Mouse (Mus musculus) bone marrow, adult 2 months (tissue): ENCODE results near the gene Usp18. TPM values are rescaled to one million over a fixed set of nuclear protein-coding genes. Genes with fewer than 3 reads are reported as not detected.

Source experiments
- H3K27ac ChIP-seq: fragments of 200-500 bp; 2 replicates; pipeline ENCODE4 v1.5.1; 2012; ENCODE audit warnings: low read depth, mild to moderate bottlenecking, control low read depth, inconsistent platforms, low read length; ENCODE audit not compliant: control insufficient read depth, poor library complexity, insufficient read depth
- H3K4me1 ChIP-seq: fragments of 200-500 bp; 2 replicates; pipeline ENCODE4 v1.6.1; 2011; ENCODE audit warnings: low read length; ENCODE audit not compliant: control insufficient read depth, insufficient read depth
- H3K4me3 ChIP-seq: fragments of 200-500 bp; replicated peaks from 2 replicates; pipeline ENCODE3; 2011; ENCODE audit warnings: mild to moderate bottlenecking, low read depth, low read length, control low read depth; ENCODE audit not compliant: control insufficient read depth
- CTCF ChIP-seq: fragments of 200-500 bp; IDR thresholded peaks from 2 replicates; pipeline ENCODE4 v1.5.1; 2011; ENCODE audit warnings: low read length, control low read depth; ENCODE audit not compliant: control insufficient read depth, insufficient read depth
- POLR2A ChIP-seq: fragments of 200-500 bp; IDR thresholded peaks from 2 replicates; pipeline ENCODE4 v1.6.1; 2011; ENCODE audit warnings: low read depth, mild to moderate bottlenecking, control low read depth, low read length, borderline replicate concordance; ENCODE audit not compliant: control insufficient read depth
- WGBS: fragments of 180-500 bp; shearing (Covaris S2); methylation state at CpG from one replicate; pipeline ENCODE4 v1.1.7; 2018; 5-methylcytosine and 5-hydroxymethylcytosine counted together
- polyA plus RNA-seq: library from polyadenylated mRNA; stranded (reverse); fragments of >200 nt; gene quantifications from 2 replicates; pipeline ENCODE4 v1.2.4, GENCODE M21; 2011; ENCODE audit warnings: low replicate concordance; ENCODE audit not compliant: missing spikeins, insufficient read depth, insufficient read length

Gene Usp18
- polyA plus RNA-seq: 16.0 and 16.5 TPM in 2 replicates

DNA sequence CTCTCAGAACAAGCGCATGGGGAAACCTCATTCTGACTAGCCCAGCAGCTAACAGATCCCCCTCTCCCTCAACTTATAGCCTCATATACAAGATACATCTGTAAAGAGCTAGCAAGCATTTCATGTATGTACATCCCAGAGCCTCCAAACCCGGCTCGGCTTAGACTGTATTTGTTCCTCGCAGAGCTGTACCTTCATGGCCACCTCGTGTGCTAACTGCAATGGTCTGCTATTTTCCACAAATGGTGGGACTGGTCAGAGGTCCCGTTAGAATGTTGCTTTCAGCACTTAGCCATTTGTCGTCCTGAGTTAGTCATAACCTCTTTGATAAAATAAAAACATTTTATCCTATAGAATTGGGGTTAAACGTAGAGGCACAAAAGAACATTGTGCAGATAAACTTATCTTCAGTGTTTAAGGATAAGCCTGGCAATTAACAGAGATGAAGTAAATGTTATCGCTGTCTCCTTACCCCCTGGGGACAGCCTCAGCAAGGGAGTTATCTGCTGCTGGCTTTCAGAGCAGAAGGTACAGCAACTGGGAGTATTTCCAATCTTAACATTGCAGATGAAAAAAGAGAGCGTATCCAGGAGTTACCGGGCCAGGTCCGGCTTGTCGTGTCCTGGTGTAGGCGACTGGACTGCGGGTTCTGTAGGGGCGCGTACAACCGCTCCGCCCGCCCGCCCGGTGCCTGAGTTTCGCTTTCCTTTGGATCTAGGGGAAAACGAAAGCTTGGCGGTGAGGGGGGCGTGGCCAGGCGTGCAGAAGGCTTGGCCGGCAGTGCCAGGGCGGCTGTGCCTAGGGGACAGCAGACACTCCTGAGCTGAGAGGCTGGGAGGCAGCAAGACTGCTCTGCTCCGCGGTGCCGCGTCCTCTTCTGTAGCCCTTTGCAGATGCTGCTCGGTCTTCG, at the start of gene Usp18:
Gene Usp18, plus strand, starts transcription at position 780 of the 910 bp plus-strand sequence.
- Histone ChIP-seq H3K4me3 (peak within 1 kb of the TSS; percentile 89), H3K27ac (peak within 1 kb of the TSS; percentile 77), H3K4me1 (peaks cover 4% of the 10 kb centered on the region)
- 1% methylated on average over 35 of the region's 35 CpGs for WGBS
- TF ChIP-seq CTCF (no peak), POLR2A (peak; percentile 98; the same call in 1 of the 2 replicates)

DNA sequence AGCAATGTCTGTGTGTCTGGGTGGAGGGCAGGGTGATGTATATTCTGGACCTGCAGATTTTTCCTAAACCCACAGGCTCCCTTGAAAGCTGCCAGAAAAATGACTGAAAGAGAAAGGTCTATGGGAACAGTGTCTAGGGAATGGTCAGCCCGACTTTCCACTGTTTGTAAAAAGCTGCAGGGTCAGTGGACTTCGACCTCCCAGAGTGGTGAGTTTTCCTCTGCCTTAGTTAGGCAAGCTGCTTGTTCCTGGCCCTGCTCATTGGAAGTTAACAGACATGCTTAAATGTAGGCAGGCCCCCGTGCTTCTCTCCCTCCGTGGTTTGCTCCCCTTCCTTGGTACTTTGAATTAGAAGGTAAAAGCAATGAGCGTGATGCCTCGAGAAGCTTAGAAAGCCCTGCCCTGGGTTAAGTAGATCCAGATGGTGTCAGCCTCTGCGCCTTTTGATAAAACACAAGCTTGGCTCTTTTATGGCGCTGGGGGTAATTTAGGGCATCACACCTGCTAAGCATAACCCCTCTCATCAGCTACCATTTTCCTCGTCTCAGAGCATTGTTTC, 47.8 kb upstream of the Usp18 start:
- Histone ChIP-seq H3K4me3 (no peak overlapping the region), H3K27ac (no peak overlapping the region), H3K4me1 (peaks cover 4% of the 10 kb centered on the region; the same call in 1 of the 2 replicates)
- WGBS: 81% methylated on average over 9 of the region's 9 CpGs
- TF ChIP-seq POLR2A (no peak), CTCF (no peak)

DNA sequence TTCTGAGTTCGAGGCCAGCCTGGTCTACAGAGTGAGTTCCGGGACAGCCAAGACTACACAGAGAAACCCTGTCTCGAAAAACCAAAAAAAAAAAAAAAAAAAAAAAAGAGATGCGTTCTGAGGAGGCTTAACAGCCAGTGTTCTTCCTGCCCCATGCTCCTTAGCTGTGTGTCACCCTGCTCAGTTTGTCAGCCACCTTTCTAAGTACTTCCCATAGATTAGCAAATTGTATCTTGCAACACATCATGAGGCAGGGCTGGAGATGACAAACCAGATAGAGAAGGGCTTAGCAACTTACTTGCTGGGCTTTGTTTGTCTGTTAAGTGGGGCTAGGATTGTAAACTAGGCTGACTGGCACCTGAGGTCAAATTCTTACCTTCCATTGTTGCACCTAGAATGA, 45.2 kb upstream of the Usp18 start:
- H3K4me3 ChIP-seq: no peak overlapping the region
- no peak overlapping the region for H3K27ac ChIP-seq
- peaks cover 4% of the 10 kb centered on the region; the same call in 1 of the 2 replicates for H3K4me1 ChIP-seq
- 40% methylated on average over 4 of the region's 4 CpGs for WGBS
- TF ChIP-seq POLR2A: no peak
- TF ChIP-seq CTCF: no peak

GRCm38 (mm10) chr6:121202026-121202425, 43.7 kb upstream of the Usp18 start:
- Histone ChIP-seq H3K4me1 (peaks cover 4% of the 10 kb centered on the region; the same call in 1 of the 2 replicates), H3K4me3 (no peak overlapping the region), H3K27ac (no peak overlapping the region)
- TF ChIP-seq CTCF (no peak), POLR2A (no peak)
- WGBS: 88% methylated on average over 5 of the region's 5 CpGs

- 84% methylated on average over 5 of the region's 5 CpGs for whole genome bisulfite sequencing
- Histone ChIP-seq H3K27ac (no peak overlapping the region), H3K4me1 (peaks cover 2% of the 10 kb centered on the region; the same call in 1 of the 2 replicates), H3K4me3 (no peak overlapping the region)
- TF ChIP-seq CTCF: no peak
- TF ChIP-seq POLR2A: no peak
These were observed 39.2 kb upstream of the Usp18 start for GRCm38 (mm10) chr6:121206481-121206880.

DNA sequence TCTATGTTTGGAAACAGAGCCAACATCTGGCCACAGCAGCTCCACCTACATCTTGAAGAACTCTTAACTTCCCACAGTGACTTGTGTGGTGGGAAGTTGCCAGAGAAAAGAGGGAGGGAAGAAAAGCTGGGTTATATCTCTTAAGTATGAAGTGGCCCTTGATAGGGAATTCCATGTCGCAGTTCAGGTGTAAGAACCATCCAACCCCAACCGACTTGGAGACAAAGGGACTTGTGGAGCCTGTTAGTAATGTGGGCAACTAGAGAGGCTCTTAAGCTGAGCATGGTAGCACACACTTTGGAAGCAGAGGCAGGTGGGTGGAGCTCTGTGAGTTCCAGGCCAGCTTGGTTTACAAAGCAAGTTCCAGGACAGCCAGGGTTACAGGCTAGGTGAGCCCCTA, 36.1 kb upstream of the Usp18 start:
- Histone ChIP-seq H3K4me1 (peaks cover 3% of the 10 kb centered on the region; the same call in 1 of the 2 replicates), H3K4me3 (no peak overlapping the region), H3K27ac (no peak overlapping the region)
- TF ChIP-seq POLR2A: no peak
- 73% methylated on average over 2 of the region's 2 CpGs for WGBS

DNA sequence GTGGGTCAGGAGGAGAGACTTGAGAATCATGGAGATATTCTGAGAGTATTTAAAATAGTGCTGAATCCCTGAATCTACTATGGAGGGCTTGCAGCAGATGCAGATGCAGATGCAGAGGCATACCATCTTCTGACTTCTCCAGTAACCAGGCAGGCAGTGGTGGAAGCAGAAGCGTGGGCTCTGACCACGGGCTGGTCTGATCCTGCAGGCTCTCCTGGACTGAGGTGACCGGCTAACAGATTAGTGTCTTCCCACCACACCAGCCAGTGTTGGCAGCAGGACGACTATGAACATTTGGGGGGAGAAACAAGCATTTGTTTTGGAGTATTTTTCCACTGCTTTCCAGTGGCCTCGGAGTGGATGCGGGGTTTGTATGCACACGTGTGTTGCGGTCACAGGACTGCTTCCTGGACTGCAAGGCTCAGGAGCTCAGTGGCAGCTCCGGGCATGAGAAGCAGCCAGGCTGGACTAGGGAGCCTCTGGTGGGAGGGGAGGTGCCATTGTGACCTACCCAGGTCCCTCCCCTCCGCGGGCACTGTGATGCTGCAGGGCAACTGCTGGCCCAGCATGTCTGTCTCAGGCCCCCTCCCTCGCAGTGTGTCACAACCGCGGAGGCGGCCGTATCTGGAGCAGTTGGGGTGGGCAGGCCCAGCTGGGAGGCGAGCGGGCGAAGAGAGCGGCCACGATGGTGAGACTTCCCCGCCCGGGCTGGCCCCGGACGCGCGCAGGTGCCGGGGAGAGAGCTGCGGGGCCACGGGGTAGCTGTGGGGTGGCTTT, 35.4 kb upstream of the Usp18 start, which contains the start of gene Tuba8:
Gene Tuba8, plus strand, starts transcription at position 548 of the 777 bp plus-strand sequence.
- H3K4me1 ChIP-seq: peaks cover 6% of the 10 kb centered on the region
- H3K4me3 ChIP-seq: peak within 1 kb of the TSS; percentile 71
- peak within 1 kb of the TSS; percentile 64 for H3K27ac ChIP-seq
- whole genome bisulfite sequencing: 3% methylated on average over 30 of the region's 30 CpGs
- TF ChIP-seq CTCF (no peak), POLR2A (peak; percentile 45; the same call in 1 of the 2 replicates)
